Mouse (Mus musculus): Measurements from ENCODE around the gene Kcng1.

Kcng1 gene

DNA sequence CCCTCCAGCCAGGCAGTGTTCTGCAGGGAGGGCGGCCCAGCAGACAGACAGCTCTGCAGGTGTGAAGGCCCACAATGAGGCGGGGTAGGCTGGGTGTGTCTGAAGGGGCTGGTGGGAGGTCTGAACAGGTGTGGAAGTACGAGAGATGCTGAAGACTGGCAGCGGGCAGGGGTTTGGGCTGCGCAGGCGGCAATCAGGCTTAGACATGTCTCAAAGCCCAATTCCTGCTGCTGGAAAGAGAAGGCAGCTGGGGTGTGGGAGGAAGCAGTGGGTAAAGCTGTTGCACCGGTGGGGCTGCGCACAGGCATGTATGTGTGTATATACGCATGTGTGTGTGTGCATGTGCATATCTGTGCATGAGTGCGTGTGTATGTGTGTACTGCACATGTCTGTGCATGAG is 20.6 kb downstream of the Kcng1 start:
- no peak for DNase-seq (ENCODE audit: low spot score in 2 of 2)

DNA sequence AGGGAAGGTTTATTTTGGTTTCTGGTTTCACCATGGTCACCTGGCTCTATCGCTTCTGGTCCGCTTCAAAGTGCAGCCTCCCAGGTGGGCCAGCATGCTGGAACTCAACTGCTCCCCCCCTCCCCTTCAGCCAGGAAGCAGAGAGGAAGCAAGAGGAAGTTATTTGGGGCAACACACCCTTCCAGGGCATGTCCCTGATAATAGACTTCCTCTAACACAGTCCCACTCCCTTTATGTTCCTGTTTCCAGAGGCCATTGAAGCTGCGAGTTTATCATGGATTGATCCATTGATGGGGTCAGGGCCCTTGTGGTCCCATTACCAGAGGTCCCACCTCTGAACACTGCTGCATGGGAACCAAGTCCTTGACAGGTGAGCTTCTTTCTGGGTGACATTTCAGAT is 21.4 kb downstream of the Kcng1 start:
- DNase-seq (ENCODE audit: low spot score in 2 of 2) = no peak

DNA sequence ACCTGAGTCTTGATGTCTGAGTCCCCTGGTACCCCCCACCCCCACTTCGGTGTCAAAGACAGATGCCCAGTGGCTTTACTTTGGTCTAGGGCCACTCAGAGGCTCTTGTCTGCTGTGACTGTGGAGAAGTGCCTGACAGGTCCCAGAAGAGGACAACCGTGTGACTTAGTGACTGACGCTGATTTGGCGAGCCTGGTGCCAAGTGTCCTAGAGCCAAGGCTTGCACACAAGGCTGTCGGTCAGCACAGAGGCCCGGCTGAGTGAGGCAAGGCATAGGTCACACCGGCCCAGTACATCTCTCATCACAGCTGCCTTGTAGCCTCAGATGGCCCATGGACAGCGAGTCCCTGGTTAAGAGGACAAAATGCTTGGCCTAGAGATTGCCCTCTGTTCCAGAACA is 22.5 kb downstream of the Kcng1 start:
- no peak for DNase-seq (ENCODE audit: low spot score in 2 of 2)

DNA sequence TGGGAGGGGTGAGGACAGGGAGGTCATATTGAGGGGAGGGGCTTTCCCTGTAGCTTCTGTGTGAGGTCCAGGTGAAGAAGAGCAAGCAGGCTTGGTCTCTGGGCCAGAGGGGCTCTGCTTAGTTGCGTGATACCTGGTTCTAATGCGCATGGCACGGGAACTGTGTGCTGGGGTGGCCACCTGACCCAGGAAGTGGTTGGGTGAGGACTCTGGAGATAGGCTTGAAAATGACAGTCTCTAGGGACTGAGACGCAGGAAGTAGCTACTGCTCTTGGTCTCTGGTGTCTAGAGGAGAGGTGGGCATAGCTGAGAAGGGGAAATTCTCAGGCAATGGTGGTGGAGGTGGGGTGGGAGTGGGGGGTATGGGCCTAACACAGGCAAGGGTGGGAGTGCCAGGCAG is 24.3 kb downstream of the Kcng1 start:
- DNase-seq (ENCODE audit: low spot score in 2 of 2) = no peak

DNA sequence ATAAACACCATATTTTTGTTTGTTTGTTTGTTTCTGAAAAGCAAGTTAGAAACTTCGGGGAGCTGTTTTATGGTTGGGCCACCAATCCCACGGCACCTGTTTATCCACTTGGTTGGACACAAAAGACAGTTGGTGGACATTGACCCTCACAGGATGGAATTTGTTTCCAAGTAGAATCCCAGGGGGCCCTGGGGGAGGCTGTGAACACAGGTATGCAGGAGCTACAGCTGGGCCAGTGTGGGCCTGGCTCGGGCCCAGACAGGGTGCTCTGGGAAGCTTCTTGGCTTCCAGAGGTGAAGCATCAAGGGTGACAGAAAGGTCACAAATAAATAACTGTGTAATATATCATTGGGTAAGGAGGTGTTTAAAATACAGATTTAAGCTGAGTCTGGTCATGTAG is 25.0 kb downstream of the Kcng1 start:
- DNase-seq (ENCODE audit: low spot score in 2 of 2) = no peak

DNA sequence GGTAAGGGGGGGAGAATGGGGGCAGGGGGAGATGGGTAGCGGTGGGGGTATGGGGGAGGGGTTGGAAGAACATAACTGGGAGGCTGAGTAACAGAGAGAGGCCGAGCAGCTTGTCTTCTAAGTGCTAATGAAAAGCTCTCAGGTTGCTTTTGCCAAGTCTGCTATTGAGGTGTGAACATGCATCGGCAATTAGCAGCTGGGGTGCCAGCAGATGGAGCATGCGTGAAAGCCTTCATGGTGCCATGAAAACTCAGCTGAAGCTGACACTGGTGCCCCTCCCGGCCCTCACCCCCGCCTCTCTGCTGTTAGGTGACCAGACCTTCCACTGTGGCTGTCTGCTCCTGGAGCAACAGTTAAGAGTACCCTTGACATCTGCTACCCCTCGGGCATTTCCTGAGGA is 27.7 kb downstream of the Kcng1 start:
- DNase-seq (ENCODE audit: low spot score in 2 of 2) = no peak

DNA sequence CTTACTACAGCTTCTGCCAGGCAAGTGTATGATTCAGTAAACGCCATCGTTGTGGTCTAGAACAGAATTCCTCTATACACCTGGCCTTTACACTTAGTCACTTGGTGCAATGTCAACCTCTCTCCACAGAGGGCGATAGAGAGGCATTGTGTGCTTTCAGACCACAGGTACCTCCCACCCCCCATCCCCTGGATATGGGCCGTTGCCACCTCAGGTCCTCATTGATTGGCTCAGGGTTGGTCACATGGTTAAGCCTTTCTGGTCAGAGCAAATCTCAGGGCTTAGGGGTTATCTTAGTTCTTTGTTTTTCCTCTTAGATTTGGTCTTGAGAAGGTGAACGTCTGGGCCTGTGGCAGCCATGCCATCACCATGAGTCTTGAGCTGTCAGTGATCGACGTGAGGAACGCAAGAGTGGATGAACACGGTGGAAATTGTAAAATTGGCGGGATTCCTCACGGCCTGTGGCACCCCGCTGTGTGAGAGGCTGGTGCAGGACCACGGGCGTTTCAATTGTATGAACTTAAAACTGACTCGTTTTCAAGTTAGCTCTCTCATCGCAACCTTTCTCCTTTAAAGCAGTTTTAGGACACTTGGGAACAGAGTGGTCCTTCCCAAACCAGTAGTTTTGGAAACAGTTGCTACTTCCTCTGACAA is 28.8 kb downstream of the Kcng1 start:
- DNase-seq (ENCODE audit: low spot score in 2 of 2) = no peak

DNA sequence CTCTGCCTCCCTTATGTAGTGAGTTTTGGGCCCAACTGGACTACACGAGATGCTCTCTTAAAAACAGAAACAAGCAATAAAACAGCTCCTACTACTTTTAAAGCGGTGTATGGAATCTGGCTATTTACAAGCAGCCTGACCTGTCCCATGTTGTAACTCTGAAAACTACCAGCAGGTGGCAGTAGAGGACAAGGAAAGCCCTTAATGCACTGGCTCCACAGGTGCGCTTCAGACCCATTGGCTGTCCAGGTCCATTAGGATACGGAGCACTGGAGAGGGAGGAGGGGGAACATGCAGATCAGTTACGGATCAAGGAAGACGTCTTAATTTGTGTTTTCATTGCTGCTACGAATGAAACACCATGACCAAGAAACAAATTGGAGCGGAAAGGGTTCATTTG is 31.3 kb downstream of the Kcng1 start:
- peak; percentile 73 to 77 for DNase-seq (ENCODE audit: low spot score in 2 of 2)

DNA sequence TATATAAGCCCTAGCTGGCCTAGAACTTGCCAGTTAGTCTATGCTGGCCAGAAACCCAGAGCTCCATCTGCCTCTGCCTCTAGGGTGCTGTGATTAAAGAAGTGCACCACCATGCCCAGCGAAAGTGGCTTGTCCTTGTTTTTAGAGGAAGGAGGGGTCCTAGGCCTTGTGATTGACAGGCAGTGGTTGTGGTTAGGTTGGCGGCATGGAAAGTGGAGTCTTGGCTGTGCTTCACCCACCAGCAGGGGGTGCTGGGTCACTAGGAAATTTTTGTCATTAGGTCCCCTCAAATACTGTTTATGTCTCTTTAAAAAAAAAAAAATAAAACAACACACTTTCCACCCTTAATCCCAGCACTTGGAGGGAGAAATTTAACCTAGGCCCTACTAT is 32.7 kb downstream of the Kcng1 start:
- no peak for DNase-seq (ENCODE audit: low spot score in 2 of 2)

DNA sequence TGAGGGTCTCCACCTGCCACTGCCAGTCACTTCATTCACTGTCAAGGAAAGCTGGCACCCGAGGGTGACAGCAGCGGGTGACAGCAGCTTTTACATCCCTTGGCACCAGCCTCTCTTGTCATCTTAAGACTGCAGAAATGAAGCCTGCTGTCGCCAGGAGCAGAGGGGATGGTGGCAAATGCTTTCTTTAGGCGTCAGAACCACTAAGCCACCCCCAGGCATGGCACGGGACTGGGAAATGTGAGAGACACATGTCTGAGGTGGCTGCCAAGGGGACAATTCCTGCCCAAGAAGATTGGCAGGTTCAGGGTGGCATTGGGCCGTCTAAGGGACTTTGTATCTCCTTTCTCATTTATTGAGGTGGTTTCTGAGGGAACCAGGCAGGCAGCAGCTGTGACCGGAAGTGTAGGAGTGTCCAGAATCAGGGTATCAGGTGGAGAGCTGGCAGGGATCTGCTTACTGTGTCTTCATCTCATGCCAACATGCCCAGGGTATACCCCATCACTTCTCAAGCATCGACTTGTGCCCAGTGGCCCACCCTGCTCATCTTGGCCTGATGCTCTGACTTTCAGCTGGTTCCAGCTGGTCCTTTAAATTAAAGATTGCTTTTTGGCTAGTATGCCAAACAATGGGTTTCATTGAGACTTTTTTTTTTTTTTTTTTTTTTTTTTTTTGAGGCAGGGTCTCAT is 33.2 kb downstream of the Kcng1 start:
- no peak for DNase-seq (ENCODE audit: low spot score in 2 of 2)

DNA sequence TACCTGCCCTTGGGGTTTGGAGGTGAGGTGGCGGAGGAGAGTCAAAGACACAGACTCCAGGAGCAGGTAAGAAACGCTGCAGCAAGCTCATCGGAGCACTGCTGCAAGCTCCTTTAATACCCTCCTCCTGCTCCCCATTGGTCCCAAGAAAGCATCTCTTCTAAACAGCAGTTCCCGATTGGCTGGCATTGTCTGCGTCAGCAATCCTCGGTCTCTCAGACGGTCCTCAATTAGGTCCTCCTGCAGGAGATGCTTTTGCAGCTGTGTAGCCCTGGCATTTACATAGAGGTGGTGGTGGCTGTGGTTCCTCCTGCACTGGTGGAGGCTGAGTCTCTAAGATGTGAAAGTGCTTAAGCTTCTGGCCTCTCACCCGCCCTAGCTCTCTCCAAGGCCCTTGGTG is 36.0 kb downstream of the Kcng1 start:
- DNase-seq (ENCODE audit: low spot score in 2 of 2) = no peak

DNA sequence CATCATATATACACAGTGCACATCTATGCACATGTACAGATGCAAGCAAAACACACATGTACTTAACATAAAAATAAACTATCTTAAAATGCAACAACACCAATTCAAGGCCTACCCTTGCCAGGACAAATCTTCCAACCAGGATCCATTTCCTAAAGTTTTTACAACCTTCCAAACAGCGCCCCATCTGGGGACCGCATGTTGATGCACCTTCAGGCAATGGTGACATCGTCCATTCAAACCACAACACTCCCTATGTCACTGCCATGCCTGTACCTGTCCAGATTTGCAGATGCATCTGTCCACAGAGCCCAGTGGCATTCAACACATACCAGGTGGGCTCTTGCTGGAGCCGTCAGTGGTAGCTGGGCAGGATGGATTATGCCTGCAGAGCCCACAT is 38.3 kb downstream of the Kcng1 start:
- DNase-seq (ENCODE audit: low spot score in 2 of 2) = no peak

DNA sequence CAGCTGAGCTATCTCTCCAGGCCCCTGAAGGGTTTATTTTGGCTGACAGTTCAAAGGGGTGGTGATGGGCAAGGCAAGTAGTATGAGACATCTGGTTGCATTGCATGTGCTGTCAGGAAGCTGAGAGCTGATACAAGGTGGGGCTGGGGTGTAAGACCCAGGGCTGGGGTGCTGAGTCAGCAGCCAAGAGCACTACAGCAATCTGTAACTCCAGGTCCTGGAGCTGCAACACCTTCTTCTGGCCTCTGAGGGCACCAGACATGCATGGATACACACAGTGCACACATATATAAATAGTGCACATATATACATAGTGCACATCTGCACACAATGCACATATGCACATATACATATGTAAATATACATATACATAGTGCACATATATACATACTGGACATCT is 38.7 kb downstream of the Kcng1 start:
- DNase-seq (ENCODE audit: low spot score in 2 of 2) = no peak

DNA sequence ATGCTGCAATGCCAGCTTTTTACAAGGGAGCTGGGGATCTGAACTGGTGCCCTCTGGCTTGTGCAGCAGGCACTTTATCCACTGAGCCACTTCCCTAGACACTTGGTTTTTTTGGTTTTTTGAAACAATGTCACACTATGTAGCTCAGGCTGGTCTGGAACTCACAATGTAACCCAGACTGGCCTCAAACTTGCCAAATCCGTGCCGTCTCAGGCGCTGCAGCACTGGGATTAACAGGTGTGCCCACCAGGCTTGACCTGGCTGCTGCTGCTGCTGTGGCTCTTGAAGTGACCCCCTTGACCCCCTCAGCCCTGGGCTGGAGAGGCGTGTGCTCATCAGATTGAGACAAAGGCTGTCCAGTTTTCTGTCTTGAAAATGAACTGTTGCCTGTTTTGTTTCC is 43.2 kb downstream of the Kcng1 start:
- no peak for DNase-seq (ENCODE audit: low spot score in 2 of 2)

DNA sequence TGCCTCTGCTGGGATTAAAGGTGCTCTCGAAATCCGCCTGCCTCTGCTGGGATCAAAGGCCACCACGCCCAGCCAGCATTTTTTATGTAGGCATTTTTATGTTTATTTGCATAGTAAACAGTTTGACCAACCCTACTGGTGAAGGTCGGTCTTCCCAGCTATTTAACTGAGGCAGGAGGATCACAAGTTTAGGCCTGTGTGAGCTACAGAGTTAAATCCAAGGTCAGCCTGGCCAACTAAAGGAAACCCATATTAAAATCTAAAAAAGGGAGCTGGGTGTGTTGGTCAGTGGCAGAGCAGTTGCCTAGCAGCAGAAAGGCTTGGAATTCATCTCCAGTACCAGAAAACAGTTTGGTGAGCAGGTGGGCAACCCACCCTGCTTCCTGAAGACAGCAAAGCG is 48.2 kb downstream of the Kcng1 start:
- DNase-seq (ENCODE audit: low spot score in 2 of 2) = no peak

DNA sequence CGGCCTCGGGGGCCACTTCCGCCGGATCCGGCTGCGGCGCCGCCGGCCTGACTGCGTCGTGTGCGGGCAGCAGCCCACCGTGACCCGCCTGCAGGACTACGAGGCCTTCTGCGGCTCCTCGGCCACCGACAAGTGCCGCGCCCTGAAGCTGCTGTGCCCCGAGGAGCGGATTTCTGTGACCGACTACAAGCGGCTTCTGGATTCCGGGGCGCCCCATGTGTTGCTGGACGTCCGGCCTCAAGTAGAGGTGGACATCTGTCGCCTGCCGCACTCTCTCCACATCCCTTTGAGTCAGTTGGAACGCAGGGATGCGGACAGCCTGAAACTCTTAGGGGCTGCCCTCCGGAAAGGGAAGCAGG is 50.1 kb downstream of the Kcng1 start:
- no peak for DNase-seq (ENCODE audit: low spot score in 2 of 2)

DNA sequence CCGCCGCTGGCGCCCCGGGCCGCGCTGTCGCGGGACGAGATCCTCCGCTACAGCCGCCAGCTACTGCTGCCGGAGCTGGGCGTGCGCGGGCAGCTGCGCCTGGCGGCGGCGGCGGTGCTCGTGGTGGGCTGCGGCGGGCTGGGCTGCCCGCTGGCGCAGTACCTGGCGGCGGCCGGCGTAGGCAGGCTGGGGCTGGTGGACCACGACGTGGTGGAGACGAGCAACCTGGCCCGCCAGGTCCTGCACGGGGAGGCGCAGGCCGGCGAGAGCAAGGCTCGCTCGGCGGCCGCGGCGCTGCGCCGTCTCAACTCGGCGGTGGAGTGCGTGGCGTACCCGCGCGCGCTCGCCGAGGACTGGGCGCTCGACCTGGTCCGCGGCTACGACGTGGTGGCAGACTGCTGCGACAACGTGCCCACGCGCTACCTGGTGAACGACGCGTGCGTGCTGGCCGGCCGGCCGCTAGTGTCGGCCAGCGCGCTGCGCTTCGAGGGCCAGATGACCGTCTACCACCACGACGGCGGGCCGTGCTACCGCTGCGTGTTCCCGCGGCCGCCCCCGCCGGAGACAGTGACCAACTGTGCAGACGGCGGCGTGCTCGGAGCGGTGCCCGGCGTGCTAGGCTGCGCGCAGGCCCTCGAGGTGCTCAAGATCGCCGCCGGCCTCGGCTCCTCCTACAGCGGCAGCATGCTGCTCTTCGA is 50.6 kb downstream of the Kcng1 start:
- peak in 1 of 2 experiments; percentile 13 for DNase-seq (ENCODE audit: low spot score in 2 of 2)

DNA sequence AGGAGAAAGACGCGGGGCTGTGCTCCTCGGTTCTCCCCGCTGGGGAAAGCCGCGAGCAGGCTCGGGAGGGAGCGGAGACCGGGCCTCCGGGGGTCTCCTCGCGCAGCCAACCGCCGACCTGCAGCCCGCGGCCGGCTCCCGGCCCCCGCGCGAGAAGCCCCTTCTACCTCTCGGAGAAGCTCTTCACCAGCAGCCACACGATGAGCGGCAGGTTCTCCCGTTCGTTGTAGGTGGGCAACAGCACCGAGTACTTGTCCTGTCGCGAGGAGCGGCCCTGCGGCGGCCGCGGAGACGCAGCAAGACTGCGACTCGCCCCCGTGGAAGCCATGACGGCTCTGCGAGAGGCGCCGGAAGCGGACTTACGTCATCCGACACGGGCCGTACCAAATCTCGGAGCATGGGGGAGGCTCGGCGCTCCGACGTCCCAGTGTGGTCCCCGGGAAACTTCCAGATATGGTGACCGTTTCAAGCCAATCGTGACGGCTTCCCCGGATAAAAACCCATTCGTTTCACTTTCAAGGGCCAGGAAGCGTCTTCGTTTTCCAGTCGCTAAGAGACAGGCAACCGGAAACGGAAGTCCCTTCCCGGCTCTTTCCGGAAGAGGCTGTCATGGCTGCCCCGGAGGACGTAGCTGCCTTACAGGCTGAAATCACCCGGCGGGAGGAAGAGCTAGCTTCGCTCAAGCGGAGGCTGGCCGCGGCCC is 51.4 kb downstream of the Kcng1 start, which contains the start of the genes Gm20716, Dpm1 and Mocs3:
TSS of gene Gm20716 (minus strand) at position 339 of the 703 bp plus-strand sequence.
TSS of gene Dpm1 (minus strand) at position 566 of the 703 bp plus-strand sequence.
TSS of gene Mocs3 (plus strand) at position 597 of the 703 bp plus-strand sequence.
- DNase-seq (ENCODE audit: low spot score in 2 of 2) = peak; percentile 81 to 86

DNA sequence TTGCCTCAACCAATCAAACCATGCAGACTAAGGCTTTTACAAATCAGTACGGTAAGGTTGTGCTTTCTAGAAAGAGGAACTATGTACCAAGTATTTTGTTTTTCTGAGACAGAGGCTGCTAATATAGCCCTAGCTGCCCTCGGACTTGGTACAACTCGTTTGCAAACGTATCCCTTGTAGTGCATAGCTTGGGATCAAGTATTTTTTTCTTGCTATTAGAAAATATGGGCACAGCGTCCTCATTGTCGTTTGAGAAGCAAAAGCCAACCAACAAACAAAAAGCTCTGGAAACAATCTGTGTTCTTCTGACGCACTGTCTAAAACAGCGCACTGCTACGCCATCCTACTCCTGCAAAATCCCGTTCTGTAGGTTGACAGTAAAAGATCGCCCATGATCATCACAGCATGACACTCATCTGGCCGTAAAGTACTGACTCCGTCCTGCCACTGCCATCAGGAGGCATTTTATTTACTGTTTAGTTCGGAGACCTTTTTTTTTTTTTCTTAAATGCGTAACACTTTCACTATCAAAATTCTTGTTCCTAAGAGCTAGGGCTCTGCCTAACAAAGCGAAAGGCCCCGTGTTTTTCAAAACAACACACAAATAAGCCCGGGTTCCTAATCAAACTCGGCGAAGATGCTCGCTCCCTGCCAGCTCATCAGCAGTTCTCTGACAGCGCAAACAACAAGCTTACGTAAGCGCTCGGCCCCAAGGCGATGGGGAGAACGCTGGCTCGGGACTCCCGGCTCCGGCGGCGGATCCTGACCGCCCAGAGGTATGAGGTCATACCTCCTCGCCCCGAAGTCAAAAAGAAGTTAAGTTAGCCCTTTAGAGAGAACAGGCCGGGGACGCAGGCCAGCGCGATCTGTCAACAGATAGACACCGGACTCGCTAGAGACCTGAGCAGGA is 52.2 kb downstream of the Kcng1 start:
- DNase-seq (ENCODE audit: low spot score in 2 of 2) = peak in 1 of 2 experiments; percentile 49

DNA sequence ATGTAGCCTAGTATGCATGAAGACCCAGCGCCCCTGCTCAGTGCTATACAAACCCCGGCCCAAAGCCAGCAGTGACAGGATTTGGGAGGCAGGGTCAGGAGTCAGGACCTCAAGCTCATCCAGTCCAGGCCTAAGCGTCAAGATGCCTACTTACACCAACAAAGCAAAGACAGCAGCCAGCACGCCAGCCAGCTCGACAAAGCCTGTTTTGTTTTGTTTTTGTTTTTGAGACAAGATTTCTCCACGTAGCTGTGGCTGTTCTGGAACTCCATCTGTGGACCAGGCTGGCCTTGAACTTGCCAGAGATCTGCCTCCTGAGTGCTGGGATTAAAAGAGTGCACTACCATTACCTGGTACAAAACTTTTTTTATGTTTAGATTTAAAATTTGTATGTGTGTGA is 58.2 kb downstream of the Kcng1 start:
- no peak for DNase-seq (ENCODE audit: low spot score in 2 of 2)

DNA sequence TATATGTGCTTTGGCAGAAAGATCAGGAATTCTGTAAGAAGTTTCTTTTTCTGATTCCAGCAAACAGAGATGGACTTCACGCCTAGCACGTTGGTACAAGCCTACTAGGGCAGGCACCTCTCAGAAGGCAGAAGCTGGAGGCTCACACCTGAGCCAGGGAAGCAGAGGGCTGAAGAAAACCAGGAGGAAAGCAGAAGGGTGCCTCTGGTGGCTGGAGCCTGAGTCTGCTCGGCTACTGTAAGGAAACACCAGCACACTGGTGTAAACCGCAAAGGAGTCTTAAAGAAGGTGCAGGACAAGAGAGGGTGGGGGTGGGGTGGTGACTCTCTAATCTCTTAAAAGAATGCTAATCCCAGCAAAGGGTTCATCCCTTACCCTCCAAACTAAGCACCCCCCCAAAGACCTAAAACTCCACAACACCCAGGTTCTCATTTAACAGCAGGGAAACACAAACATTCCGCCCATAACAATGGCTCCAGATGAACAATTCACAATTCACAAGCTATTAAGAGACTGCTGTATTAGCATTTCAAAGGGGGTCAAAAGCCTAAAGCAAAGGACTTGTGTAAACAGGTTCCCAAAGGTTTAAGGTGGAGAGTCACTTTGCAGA is 67.6 kb downstream of the Kcng1 start:
- DNase-seq (ENCODE audit: low spot score in 2 of 2) = no peak

Measured in urinary bladder, postnatal 36 days (tissue).